Mouse (Mus musculus) liver, embryonic 16.5 days (tissue): ENCODE data around the gene Akain1. TPM values are rescaled to one million over a fixed set of nuclear protein-coding genes. Genes with fewer than 3 reads are reported as not detected.
A peak's percentile ranks its signal among the peaks of the same experiment; 100 is the strongest.

Source experiments
- ATAC-seq: fragments of 200-750 bp; cut with Nextera tagmentation; 2 replicates; pipeline ENCODE4 v1.8.0; 2017; ENCODE audit warnings: low read depth, mild to moderate bottlenecking, moderate number of reproducible peaks, moderate library complexity
- H3K27ac ChIP-seq: fragments of 300-500 bp; sonication (generic); 2 replicates; pipeline ENCODE4 v1.5.1; 2014; ENCODE audit warnings: mild to moderate bottlenecking, low read length
- H3K27me3 ChIP-seq: fragments of 300-500 bp; sonication (generic); 2 replicates; pipeline ENCODE4 v1.6.1; 2014; ENCODE audit warnings: low read depth, low read length, mixed read lengths; ENCODE audit not compliant: control insufficient read depth, insufficient read depth
- H3K36me3 ChIP-seq: fragments of 300-500 bp; sonication (generic); 2 replicates; pipeline ENCODE4 v1.6.1; 2014; ENCODE audit warnings: mild to moderate bottlenecking; ENCODE audit not compliant: control insufficient read depth, insufficient read depth
- H3K4me1 ChIP-seq: fragments of 300-500 bp; sonication (generic); 2 replicates; pipeline ENCODE4 v1.6.1; 2014; ENCODE audit warnings: low read depth, low read length, mixed read lengths; ENCODE audit not compliant: control insufficient read depth
- H3K4me2 ChIP-seq: fragments of 300-500 bp; sonication (generic); 2 replicates; pipeline ENCODE4 v1.6.1; 2014; ENCODE audit warnings: low read depth, low read length, mixed read lengths
- H3K4me3 ChIP-seq: fragments of 300-500 bp; sonication (generic); 2 replicates; pipeline ENCODE4 v1.5.1; 2014; ENCODE audit warnings: low read depth, mild to moderate bottlenecking, low read length
- H3K9ac ChIP-seq: fragments of 300-500 bp; sonication (generic); 2 replicates; pipeline ENCODE4 v1.6.1; 2014; ENCODE audit warnings: low read depth, low read length
- H3K9me3 ChIP-seq: fragments of 300-500 bp; sonication (generic); replicated peaks from 2 replicates; pipeline ENCODE4 v1.6.1; 2016; ENCODE audit warnings: low read length; ENCODE audit not compliant: control insufficient read depth
- WGBS: fragments of 180-500 bp; shearing (Covaris S2); extraction: QIAGEN DNeasy Blood & Tissue Kit; methylation state at CpG from one replicate; pipeline ENCODE4 v1.1.7; 2014; ENCODE audit not compliant: insufficient replicate concordance; 5-methylcytosine and 5-hydroxymethylcytosine counted together
- polyA plus RNA-seq: library from polyadenylated mRNA; unstranded; fragments of >200 nt; fragmentation: Nextera tagmentation; extraction: Ambion mirVana; gene quantifications from 2 replicates; pipeline ENCODE4 v1.2.1, GENCODE M21; 2015

Akain1 gene
- not detected in 2 replicates for polyA plus RNA-seq

DNA sequence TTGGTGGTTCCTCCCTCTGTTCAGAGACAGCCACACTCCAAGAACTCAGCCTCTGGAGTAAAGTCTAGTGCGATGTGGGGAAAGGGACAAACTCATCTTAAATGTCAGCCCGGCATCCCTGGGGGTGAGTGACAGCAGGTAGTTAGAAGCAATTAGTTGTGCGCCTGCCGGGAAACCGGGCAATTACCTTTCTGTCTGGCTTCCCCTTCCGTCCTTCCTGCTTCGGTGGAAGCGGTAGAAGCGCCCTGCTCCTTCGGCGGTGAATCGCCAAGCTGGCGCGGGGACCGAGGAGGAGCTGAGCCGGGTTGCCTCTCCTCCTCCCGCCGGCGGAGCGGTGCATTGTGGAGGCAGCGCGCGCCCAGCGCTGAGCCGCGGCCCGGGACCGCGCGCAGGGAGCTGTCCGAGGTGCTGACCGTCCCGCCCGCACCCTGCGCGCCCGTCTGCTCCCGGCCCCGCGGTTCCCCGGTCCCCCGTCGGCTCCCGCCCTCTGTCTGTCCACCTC is at the start of gene Akain1:
Akain1 (plus strand) TSS at position 337 of the 502 bp plus-strand sequence.
- Histone ChIP-seq H3K27ac (no peak within 1 kb of the TSS), H3K4me3 (peak within 1 kb of the TSS; percentile 35), H3K36me3 (no peaks in the 10 kb centered on the region), H3K9ac (no peak within 1 kb of the TSS), H3K9me3 (no peaks in the 10 kb centered on the region), H3K4me1 (peaks cover 3% of the 10 kb centered on the region), H3K27me3 (peaks cover 30% of the 10 kb centered on the region), H3K4me2 (peak within 1 kb of the TSS; percentile 61)
- ATAC-seq, result peak; percentile 81
- under 1% methylated on average over 44 of the region's 44 CpGs for WGBS

DNA sequence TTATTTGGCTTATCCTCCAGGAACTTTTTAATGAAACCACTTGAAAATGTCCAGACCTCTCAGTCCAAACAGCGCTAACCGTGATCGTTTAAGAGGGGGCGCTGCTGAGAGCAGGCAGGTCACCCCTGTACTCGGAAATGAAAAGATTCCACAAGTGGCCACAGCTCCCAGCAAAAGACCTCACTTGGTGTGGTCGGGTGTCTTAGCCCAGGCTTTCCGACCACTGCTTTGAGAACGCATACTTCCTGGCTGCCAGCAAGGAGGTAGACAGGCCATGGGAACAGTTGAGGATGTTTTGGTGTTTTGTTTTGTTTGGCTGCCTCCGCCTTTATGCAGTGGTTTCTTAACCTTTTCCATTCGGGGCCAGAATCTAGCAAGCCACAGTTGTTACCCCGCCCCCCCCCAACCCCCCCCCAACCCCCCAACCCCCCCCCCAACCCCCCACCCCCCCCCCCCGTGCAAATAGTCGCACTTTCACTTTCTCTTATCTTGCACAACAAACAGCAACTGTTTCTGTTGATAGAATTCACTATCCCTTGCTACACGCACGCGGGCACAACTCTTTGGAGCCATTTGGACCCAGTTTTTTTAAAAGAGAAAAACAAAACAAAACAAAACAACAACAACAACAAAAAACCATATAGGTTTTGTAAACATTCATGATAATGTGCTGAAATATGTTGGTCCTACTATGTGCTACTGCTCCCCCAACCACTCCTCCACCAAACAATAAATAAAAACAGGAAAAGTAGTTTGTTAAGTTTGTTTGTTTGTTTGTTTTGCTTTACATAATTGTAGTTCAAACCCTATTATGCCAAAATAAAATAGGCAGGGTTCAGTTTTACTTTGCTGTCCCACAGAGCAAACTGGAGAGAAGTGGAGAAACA is 42.7 kb upstream of the Akain1 start:
- peaks cover 17% of the 10 kb centered on the region for H3K4me1 ChIP-seq
- H3K36me3 ChIP-seq, result no peaks in the 10 kb centered on the region
- 10% methylated on average over 14 of the region's 16 CpGs for WGBS
- peak overlapping the region; percentile 51 for H3K9ac ChIP-seq
- H3K4me2 ChIP-seq, result peak overlapping the region; percentile 60
- peak; percentile 66 for ATAC-seq
- H3K9me3 ChIP-seq, result no peaks in the 10 kb centered on the region
- H3K27me3 ChIP-seq, result no peaks in the 10 kb centered on the region
- peak overlapping the region; percentile 48 for H3K4me3 ChIP-seq
- H3K27ac ChIP-seq, result peak overlapping the region; percentile 71

DNA sequence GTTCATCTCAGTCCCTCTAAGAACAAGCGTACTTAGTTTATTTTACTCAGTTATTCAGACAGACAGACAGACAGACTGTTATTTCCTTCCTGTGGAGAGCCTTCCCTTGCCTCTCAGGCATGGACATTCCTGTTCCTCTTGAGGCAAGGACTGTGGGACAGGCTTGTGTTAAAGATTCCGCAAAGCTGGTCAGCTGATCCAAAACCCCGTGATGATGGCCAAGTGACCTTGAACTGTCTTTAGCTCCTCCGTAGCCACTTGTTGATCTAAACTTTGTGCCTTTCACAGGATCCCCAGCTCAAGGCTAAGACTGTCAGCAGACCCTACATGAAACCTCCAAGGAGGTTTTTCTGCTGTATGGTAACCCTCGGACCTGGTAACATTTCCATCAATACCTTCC is 42.0 kb upstream of the Akain1 start:
- H3K9me3 ChIP-seq, result no peaks in the 10 kb centered on the region
- ATAC-seq, result no peak
- H3K27ac ChIP-seq, result 0 out of 2 replicates have a peak overlapping the region, but pooled peaks have one; percentile 30
- 0 out of 2 replicates have a peak overlapping the region, but pooled peaks have one; percentile 6 for H3K9ac ChIP-seq
- H3K36me3 ChIP-seq, result no peaks in the 10 kb centered on the region
- H3K4me2 ChIP-seq, result peak overlapping the region; percentile 49
- no peaks in the 10 kb centered on the region for H3K27me3 ChIP-seq
- no peak overlapping the region for H3K4me3 ChIP-seq
- H3K4me1 ChIP-seq, result peaks cover 17% of the 10 kb centered on the region
- 45% methylated on average over 5 of the region's 5 CpGs for WGBS

GRCm38 (mm10) chr17:69398092-69398491 is 41.0 kb upstream of the Akain1 start:
- H3K4me3 ChIP-seq, result no peak overlapping the region
- H3K36me3 ChIP-seq, result no peaks in the 10 kb centered on the region
- H3K9ac ChIP-seq, result no peak overlapping the region
- ATAC-seq, result no peak
- H3K4me2 ChIP-seq, result no peak overlapping the region
- H3K9me3 ChIP-seq, result no peaks in the 10 kb centered on the region
- H3K27me3 ChIP-seq, result no peaks in the 10 kb centered on the region
- no peak overlapping the region for H3K27ac ChIP-seq
- H3K4me1 ChIP-seq, result peaks cover 17% of the 10 kb centered on the region

DNA sequence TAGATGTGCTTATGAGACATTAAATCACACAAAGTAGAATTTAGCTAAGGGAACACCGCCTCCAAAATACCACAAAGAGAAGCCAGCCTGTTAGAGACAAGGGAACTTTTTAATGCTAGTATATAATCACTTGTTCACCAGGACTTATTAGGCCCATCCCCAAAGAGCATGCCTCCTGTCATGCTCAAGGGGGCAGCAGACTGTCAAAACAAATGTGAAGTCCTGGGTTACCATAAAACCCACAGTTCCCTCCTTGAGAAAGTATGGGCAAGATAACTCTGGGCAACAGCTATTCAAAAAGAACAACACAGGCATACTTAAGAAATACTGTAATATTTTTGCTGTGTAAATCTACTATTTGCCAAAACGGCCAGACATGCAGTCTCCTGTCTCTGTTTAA is 38.0 kb upstream of the Akain1 start:
- 63% methylated on average over 2 of the region's 2 CpGs for whole genome bisulfite sequencing

DNA sequence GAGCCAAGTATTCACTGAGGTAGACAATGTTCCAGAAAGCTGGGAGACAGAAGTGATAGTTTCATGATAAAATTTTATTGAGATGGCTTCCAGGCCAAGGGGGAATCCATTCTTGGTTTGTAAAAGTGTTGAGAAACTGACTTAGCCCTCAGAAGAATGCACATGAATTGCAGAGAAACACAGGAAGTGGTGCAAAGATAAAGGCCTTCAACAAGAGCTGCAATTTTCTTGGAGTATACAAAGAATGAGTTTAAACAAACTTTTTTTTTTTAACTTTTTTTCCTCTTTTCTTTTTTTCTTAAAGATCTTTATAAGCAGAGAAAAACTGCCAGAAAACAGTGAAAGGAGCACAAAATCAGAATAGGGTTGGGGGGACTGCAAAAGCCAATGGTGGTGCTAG is 23.0 kb upstream of the Akain1 start:
- peak overlapping the region; percentile 79; the same call in 1 of the 2 replicates for H3K9ac ChIP-seq
- peak overlapping the region; percentile 97 for H3K4me3 ChIP-seq
- H3K9me3 ChIP-seq, result no peaks in the 10 kb centered on the region
- no peaks in the 10 kb centered on the region for H3K36me3 ChIP-seq
- no peak overlapping the region for H3K27ac ChIP-seq
- no peaks in the 10 kb centered on the region for H3K27me3 ChIP-seq
- H3K4me2 ChIP-seq, result peak overlapping the region; percentile 63
- H3K4me1 ChIP-seq, result peaks cover 2% of the 10 kb centered on the region
- no peak for ATAC-seq

More for the DNA sequence above, 38.0 kb upstream of the Akain1 start:
- Histone ChIP-seq H3K4me3 (no peak overlapping the region), H3K27ac (no peak overlapping the region), H3K4me2 (no peak overlapping the region), H3K9me3 (no peaks in the 10 kb centered on the region), H3K27me3 (no peaks in the 10 kb centered on the region), H3K9ac (no peak overlapping the region), H3K36me3 (no peaks in the 10 kb centered on the region), H3K4me1 (peaks cover 10% of the 10 kb centered on the region)
- ATAC-seq, result no peak

DNA sequence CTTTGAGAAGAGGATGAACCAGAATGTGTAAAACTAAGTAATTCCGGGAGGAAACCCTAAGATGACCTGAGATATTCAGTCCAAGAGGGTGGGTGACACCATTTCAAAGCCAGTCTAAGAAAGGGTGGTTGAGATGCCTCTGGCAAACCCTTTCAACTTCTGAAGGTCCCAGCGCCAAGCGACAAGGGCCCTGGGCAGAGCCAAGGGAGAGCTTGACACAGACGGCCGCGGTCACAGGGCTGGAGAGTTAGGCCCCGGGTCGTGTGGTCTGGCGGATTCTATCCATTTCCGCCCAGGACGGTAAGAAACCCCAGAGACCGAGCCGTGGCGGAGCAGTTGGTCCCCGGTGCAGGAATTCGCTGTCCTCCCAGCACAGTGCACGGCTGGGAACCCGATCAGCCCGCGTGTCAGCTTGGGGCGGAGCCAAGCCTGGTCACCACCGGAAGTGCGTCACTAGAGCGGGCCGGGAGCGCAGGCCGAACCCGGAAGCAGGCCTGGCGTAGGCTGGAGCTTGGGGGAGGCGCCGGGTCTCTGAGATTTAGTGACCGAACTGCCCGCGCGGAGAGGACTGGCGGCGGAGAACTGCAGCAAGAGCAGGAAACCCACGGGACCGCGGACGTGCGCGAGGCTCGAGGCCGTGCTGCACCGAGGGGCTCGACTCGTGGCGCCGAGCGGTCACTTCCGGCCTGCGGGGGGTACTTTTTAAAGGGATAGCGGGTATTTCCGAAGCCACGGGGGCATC is 22.0 kb upstream of the Akain1 start:
- H3K4me3 ChIP-seq, result peak overlapping the region; percentile 97

GRCm38 (mm10) chr17:69417724-69418373 is 21.3 kb upstream of the Akain1 start:
- peak; percentile 32 for ATAC-seq
- WGBS, result 2% methylated on average over 26 of the region's 26 CpGs
- no peaks in the 10 kb centered on the region for H3K9me3 ChIP-seq

More for the DNA sequence above, 22.0 kb upstream of the Akain1 start:
- Histone ChIP-seq H3K27ac (peak overlapping the region; percentile 85), H3K36me3 (no peaks in the 10 kb centered on the region), H3K4me1 (peaks cover 2% of the 10 kb centered on the region), H3K9me3 (no peaks in the 10 kb centered on the region), H3K27me3 (no peaks in the 10 kb centered on the region), H3K4me2 (peak overlapping the region; percentile 81), H3K9ac (peak overlapping the region; percentile 79)
- WGBS, result under 1% methylated on average over 53 of the region's 56 CpGs
- peak; percentile 100 for ATAC-seq

More at GRCm38 (mm10) chr17:69417724-69418373, 21.3 kb upstream of the Akain1 start:
- peak overlapping the region; percentile 97 for H3K4me3 ChIP-seq
- no peaks in the 10 kb centered on the region for H3K36me3 ChIP-seq
- peak overlapping the region; percentile 81 for H3K4me2 ChIP-seq
- peaks cover 2% of the 10 kb centered on the region for H3K4me1 ChIP-seq
- H3K27me3 ChIP-seq, result no peaks in the 10 kb centered on the region
- peak overlapping the region; percentile 79 for H3K9ac ChIP-seq
- peak overlapping the region; percentile 85 for H3K27ac ChIP-seq
